In the genomic region with DNA sequence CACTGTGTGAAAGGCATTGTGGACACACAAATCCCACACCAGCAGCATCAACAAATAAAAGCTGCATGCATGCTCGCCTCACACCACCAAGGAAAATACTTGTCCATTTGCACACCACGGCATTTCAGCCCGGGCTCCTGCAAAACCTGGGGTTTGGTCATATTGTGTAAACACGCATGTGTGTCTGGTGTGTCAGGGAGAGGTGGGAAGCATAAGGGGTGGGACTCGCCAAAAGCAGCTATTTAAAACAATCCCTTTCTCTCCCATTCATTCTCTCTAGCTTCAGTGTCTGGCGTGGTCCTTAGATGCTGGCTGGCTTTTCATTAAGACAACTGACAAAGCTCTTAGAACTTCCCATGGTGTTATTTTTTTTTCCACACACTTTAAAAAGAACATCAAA, we compare ENCODE assay signal across 8 mouse cellular contexts. TPM values are rescaled to one million over a fixed set of nuclear protein-coding genes. Genes with fewer than 3 reads are reported as not detected.
DNase-seq lines count a peak whose midpoint lies in the region; ATAC-seq lines count a peak whose summit lies in the region.

No protein-coding gene starts in this region.

- H3K9ac ChIP-seq in kidney, embryonic 16.5 days (replicated peaks; ENCODE audit: low read length) = no peak overlapping the region
- peak overlapping the region; percentile 60 for H3K9ac ChIP-seq in hindbrain, embryonic 11.5 days (ENCODE audit: low read depth, low read length)

- no peaks in the 10 kb centered on the region for H3K36me3 ChIP-seq in kidney, embryonic 16.5 days (ENCODE audit: insufficient read depth, low read length)
- H3K36me3 ChIP-seq in hindbrain, embryonic 11.5 days (ENCODE audit: control insufficient read depth, insufficient read depth, low read length) = no peaks in the 10 kb centered on the region
- H3K36me3 ChIP-seq in macrophage (ENCODE audit: inconsistent target) = no peaks in the 10 kb centered on the region

- no peak overlapping the region for H3K27ac ChIP-seq in kidney, embryonic 16.5 days (ENCODE audit: low read length)
- H3K27ac ChIP-seq in brown adipose tissue, adult 24 weeks (replicated peaks; ENCODE audit: low read depth, low read length) = peak overlapping the region; percentile 97
- H3K27ac ChIP-seq in hindbrain, embryonic 11.5 days (ENCODE audit: low read depth, low read length) = peak overlapping the region; percentile 56; the same call in 1 of the 2 replicates
- H3K27ac ChIP-seq in macrophage = no peak overlapping the region

- no peaks in the 10 kb centered on the region for H3K27me3 ChIP-seq in kidney, embryonic 16.5 days (ENCODE audit: insufficient read depth, low read length)
- no peaks in the 10 kb centered on the region for H3K27me3 ChIP-seq in hindbrain, embryonic 11.5 days (ENCODE audit: control insufficient read depth, insufficient read depth, low read length)

- H3K4me3 ChIP-seq in kidney, embryonic 16.5 days (ENCODE audit: low read length) = peak overlapping the region; percentile 66; the same call in 1 of the 2 replicates
- peak overlapping the region; percentile 57 for H3K4me3 ChIP-seq in brown adipose tissue, adult 24 weeks (ENCODE audit: insufficient read depth, low read depth, low read length)
- H3K4me3 ChIP-seq in hindbrain, embryonic 11.5 days (ENCODE audit: low read depth, low read length) = peak overlapping the region; percentile 84
- peak overlapping the region; percentile 59; the same call in 1 of the 2 replicates for H3K4me3 ChIP-seq in macrophage (ENCODE audit: inconsistent target)

- H3K9me3 ChIP-seq in kidney, embryonic 16.5 days (ENCODE audit: low read length) = no peaks in the 10 kb centered on the region
- no peaks in the 10 kb centered on the region for H3K9me3 ChIP-seq in hindbrain, embryonic 11.5 days (ENCODE audit: control insufficient read depth, low read length)

- H3K79me2 ChIP-seq in macrophage (ENCODE audit: inconsistent target) = no peaks in the 10 kb centered on the region; the same call in 1 of the 2 replicates

- 0 out of 2 replicates have a peak, but pooled peaks cover 3% of the 10 kb centered on the region for H3K4me1 ChIP-seq in kidney, embryonic 16.5 days (ENCODE audit: insufficient read depth, low read length)
- H3K4me1 ChIP-seq in brown adipose tissue, adult 24 weeks (ENCODE audit: control insufficient read depth, insufficient read depth, insufficient read length, low read length) = no peaks in the 10 kb centered on the region
- no peaks in the 10 kb centered on the region for H3K4me1 ChIP-seq in hindbrain, embryonic 11.5 days (replicated peaks; ENCODE audit: control insufficient read depth, insufficient read depth, low read length)

- no peak for DNase-seq in kidney, adult 9 months
- DNase-seq in hindbrain, embryonic 11.5 days (ENCODE audit: low spot score) = peak; percentile 51
- no peak for DNase-seq in gastrocnemius, postnatal 4 days (ENCODE audit: low spot score in 2 of 2)
- DNase-seq in urinary bladder, adult 18-20 months (ENCODE audit: low spot score in 2 of 2) = no peak
- no peak for DNase-seq in kidney, adult 11 months

- WGBS in kidney, embryonic 16.5 days = 29% methylated on average over 6 of the region's 6 CpGs
- WGBS in hindbrain, embryonic 11.5 days = 10% methylated on average over 6 of the region's 6 CpGs
- WGBS in macrophage (ENCODE audit: missing documents) = 63% methylated on average over 6 of the region's 6 CpGs

- no peak for ATAC-seq in kidney, embryonic 16.5 days (ENCODE audit: low FRiP score, low TSS enrichment)
- no peak for ATAC-seq in hindbrain, embryonic 11.5 days (ENCODE audit: low FRiP score)

- H3K4me2 ChIP-seq in kidney, embryonic 16.5 days (replicated peaks; ENCODE audit: low read depth, low read length) = peak overlapping the region; percentile 81
- H3K4me2 ChIP-seq in hindbrain, embryonic 11.5 days (replicated peaks; ENCODE audit: low read depth, low read length) = peak overlapping the region; percentile 73

RNA-seq across cellular contexts. Expression of a gene that starts 1.4 kb away (rescaled TPM):
- 17.4 and 18.7 TPM in 2 replicates for polyA plus RNA-seq in kidney, embryonic 16.5 days (2015; fragmentation: Nextera tagmentation; extraction: Ambion mirVana)
- polyA plus RNA-seq in brown adipose tissue, adult 24 weeks (2012; ENCODE audit: insufficient read depth, insufficient read length, missing spikeins) = 809 and 945 TPM in 2 replicates
- polyA plus RNA-seq in hindbrain, embryonic 11.5 days (2014; fragmentation: Nextera tagmentation; extraction: Ambion mirVana) = 75.5 and 80.6 TPM in 2 replicates
- 1 to 10 TPM in 25 of 26 experiments, under 1 TPM in 1; 0.71 to 9.1 (median 3.6) TPM for total RNA-seq in macrophage (2018; cell fraction: chromatin; rRNA removed)
- total RNA-seq in macrophage (2018; cell fraction: cytosol; rRNA removed) = 10 to 100 TPM in 13 of 26 experiments, 1 to 10 TPM in 13; 4.2 to 13.3 (median 9.9) TPM
- 10 to 100 TPM in 1 of 26 experiments, 1 to 10 TPM in 25; 2.1 to 18.1 (median 4.7) TPM for total RNA-seq in macrophage (2018; cell fraction: nucleus; rRNA removed)
- 8.3 to 34.2 TPM (median 9.2 TPM) in 3 replicates for polyA plus RNA-seq in macrophage (2018)
- 10 to 100 TPM; 13.7 to 22.5 TPM for total RNA-seq in gastrocnemius, postnatal 4 days (2021)

Comparison
In these comparisons a context has a peak if more than half of its experiments do, and no peak if none do; other contexts are left out.
1. H3K27ac ChIP-seq: peak in brown adipose tissue, adult 24 weeks (single experiment) and hindbrain, embryonic 11.5 days (single experiment); none in kidney, embryonic 16.5 days (single experiment) and macrophage (single experiment).
2. Peak in every context shown above with its lines, with median percentiles within 50 percentile points of each other: H3K4me3 ChIP-seq.